Mouse (Mus musculus): ENCODE data around the gene 1700034J05Rik.

DNA sequence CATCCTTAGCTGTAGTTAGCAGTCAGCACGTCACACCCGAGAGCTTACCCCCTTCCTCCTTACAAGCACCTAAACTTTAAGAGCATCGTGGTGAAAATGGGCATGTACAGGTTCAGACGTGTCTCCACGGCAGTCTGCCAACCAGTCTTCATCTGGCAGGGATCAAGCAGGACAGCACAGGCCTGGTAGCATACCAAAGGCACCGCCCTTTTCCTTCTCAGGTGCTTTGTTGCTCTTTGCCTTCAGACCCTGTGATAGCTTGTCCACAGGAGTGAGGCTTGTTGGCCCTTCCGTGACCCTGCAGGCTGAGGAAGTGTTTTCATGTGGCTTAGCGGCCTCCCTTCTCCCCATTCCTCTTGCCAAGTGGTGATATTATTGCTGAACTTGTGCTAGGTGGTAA is 15.2 kb downstream of the 1700034J05Rik start:
- TF ChIP-seq CTCF (IDR thresholded peaks at IDR 0.05; ENCODE audit: extremely low read depth, insufficient read depth, low read length) (no peak), POLR2A (IDR thresholded peaks at IDR 0.05; ENCODE audit: extremely low read depth, insufficient read depth, low read length) (no peak)
